Mouse (Mus musculus): Measurements from ENCODE around the gene Matk. TPM values are rescaled to one million over a fixed set of nuclear protein-coding genes. Genes with fewer than 3 reads are reported as not detected.
A peak's percentile ranks its signal among the peaks of the same experiment; 100 is the strongest.

The Matk gene
- polyA plus RNA-seq, 1 experiment from 2014 or later, result 12.3 TPM

DNA sequence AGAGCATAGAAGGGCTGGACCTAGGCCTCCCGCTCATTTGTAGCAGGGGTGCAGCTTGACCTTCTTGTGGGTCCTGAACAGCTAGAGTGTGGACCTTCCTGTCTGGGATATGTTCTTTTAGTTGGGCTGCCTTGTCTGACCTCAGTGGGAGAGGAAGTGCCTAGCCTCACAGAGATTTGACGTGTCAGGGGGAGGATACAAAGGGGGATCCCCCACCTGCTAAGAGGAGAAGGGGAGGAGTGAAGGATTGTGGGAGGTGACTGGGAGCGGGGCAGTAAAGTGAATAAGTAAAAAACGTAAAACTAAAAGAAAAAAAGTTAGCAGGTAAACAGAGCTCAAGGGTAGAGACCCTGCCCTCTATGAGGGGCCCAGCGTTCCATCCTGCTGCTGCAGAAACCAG, 56.8 kb downstream of the Matk start:
- H3K9ac ChIP-seq (ENCODE audit: low read length), result no peak overlapping the region
- no peak overlapping the region for H3K4me2 ChIP-seq (ENCODE audit: low read length)
- ATAC-seq (no peak), DNase-seq (ENCODE audit: low spot score) (no peak)
- H3K4me3 ChIP-seq (ENCODE audit: low read depth, low read length), result no peak overlapping the region
- WGBS, result 84% methylated on average over 5 of the region's 5 CpGs
- H3K9me3 ChIP-seq (replicated peaks; ENCODE audit: control insufficient read depth, low read length), result no peaks in the 10 kb centered on the region
- H3K4me1 ChIP-seq (ENCODE audit: control insufficient read depth, insufficient read depth, low read length), result no peaks in the 10 kb centered on the region
- H3K27ac ChIP-seq (ENCODE audit: low read depth, low read length), result no peak overlapping the region
- H3K36me3 ChIP-seq (ENCODE audit: control insufficient read depth, insufficient read depth, low read length), result peaks cover 91% of the 10 kb centered on the region
- H3K27me3 ChIP-seq (replicated peaks; ENCODE audit: control insufficient read depth, insufficient read depth, low read length), result no peaks in the 10 kb centered on the region

Small RNA genes lying within 50 kb of the gene (microRNA-seq; reads per million reads assigned to microRNA genes)
- gene Mir3057, result 7.9 reads per million, percentile 30 among the genes with 10 or more reads in this experiment

Other genes with a start within 250 kb of the Matk start
- 15.3 and 20.8 TPM in 2 replicates for gene Gng7, start 238.0 kb upstream of the Matk start, polyA plus RNA-seq (2014; fragmentation: Nextera tagmentation; extraction: Ambion mirVana)
- 19.0 and 21.0 TPM in 2 replicates for gene Diras1, start 227.3 kb upstream of the Matk start, polyA plus RNA-seq (2014; fragmentation: Nextera tagmentation; extraction: Ambion mirVana)
- 20.7 and 26.9 TPM in 2 replicates for gene Slc39a3, start 215.5 kb upstream of the Matk start, polyA plus RNA-seq (2014; fragmentation: Nextera tagmentation; extraction: Ambion mirVana)
- gene Sgta, start 192.8 kb upstream of the Matk start, polyA plus RNA-seq (2014; fragmentation: Nextera tagmentation; extraction: Ambion mirVana), result 304 and 312 TPM in 2 replicates
- 38.9 and 45.6 TPM in 2 replicates for gene Thop1, start 182.9 kb upstream of the Matk start, polyA plus RNA-seq (2014; fragmentation: Nextera tagmentation; extraction: Ambion mirVana)
- gene Creb3l3, start 154.1 kb upstream of the Matk start, polyA plus RNA-seq (2014; fragmentation: Nextera tagmentation; extraction: Ambion mirVana), result 0.14 and 0.25 TPM in 2 replicates
- gene Map2k2, start 147.0 kb upstream of the Matk start, polyA plus RNA-seq (2014; fragmentation: Nextera tagmentation; extraction: Ambion mirVana), result 180 and 203 TPM in 2 replicates
- gene Zbtb7a, start 117.7 kb upstream of the Matk start, polyA plus RNA-seq (2014; fragmentation: Nextera tagmentation; extraction: Ambion mirVana), result 6.2 and 8.2 TPM in 2 replicates
- gene Pias4, start 85.0 kb upstream of the Matk start, polyA plus RNA-seq (2014; fragmentation: Nextera tagmentation; extraction: Ambion mirVana), result 44.0 and 45.5 TPM in 2 replicates
- 474 and 520 TPM in 2 replicates for gene Eef2, start 76.3 kb upstream of the Matk start, polyA plus RNA-seq (2014; fragmentation: Nextera tagmentation; extraction: Ambion mirVana)
- 49.0 and 50.0 TPM in 2 replicates for gene Dapk3, start 69.9 kb upstream of the Matk start, polyA plus RNA-seq (2014; fragmentation: Nextera tagmentation; extraction: Ambion mirVana)
- not detected in 2 replicates for gene 4930442H23Rik, start 69.1 kb upstream of the Matk start, polyA plus RNA-seq (2014; fragmentation: Nextera tagmentation; extraction: Ambion mirVana)
- gene Nmrk2, start 50.9 kb upstream of the Matk start, polyA plus RNA-seq (2014; fragmentation: Nextera tagmentation; extraction: Ambion mirVana), result not detected in 2 replicates
- 56.6 and 78.4 TPM in 2 replicates for gene Atcay, start 22.1 kb upstream of the Matk start, polyA plus RNA-seq (2014; fragmentation: Nextera tagmentation; extraction: Ambion mirVana)
- 7.5 and 13.4 TPM in 2 replicates for gene Zfr2, start 19.8 kb upstream of the Matk start, polyA plus RNA-seq (2014; fragmentation: Nextera tagmentation; extraction: Ambion mirVana)
- gene Mrpl54, start 14.0 kb downstream of the Matk start, polyA plus RNA-seq (2014; fragmentation: Nextera tagmentation; extraction: Ambion mirVana), result 107 and 136 TPM in 2 replicates
- 30.5 and 36.8 TPM in 2 replicates for gene Apba3, start 14.0 kb downstream of the Matk start, polyA plus RNA-seq (2014; fragmentation: Nextera tagmentation; extraction: Ambion mirVana)
- 4.8 and 7.0 TPM in 2 replicates for gene Tjp3, start 38.6 kb downstream of the Matk start, polyA plus RNA-seq (2014; fragmentation: Nextera tagmentation; extraction: Ambion mirVana)
- 76.4 and 114 TPM in 2 replicates for gene Pip5k1c, start 40.0 kb downstream of the Matk start, polyA plus RNA-seq (2014; fragmentation: Nextera tagmentation; extraction: Ambion mirVana)
- 16.8 and 22.2 TPM in 2 replicates for gene Cactin, start 68.2 kb downstream of the Matk start, polyA plus RNA-seq (2014; fragmentation: Nextera tagmentation; extraction: Ambion mirVana)
- 2.9 and 4.1 TPM in 2 replicates for gene Tbxa2r, start 75.8 kb downstream of the Matk start, polyA plus RNA-seq (2014; fragmentation: Nextera tagmentation; extraction: Ambion mirVana)
- not detected in 2 replicates for gene Gipc3, start 90.3 kb downstream of the Matk start, polyA plus RNA-seq (2014; fragmentation: Nextera tagmentation; extraction: Ambion mirVana)
- gene Hmg20b, start 97.5 kb downstream of the Matk start, polyA plus RNA-seq (2014; fragmentation: Nextera tagmentation; extraction: Ambion mirVana), result 42.5 and 44.4 TPM in 2 replicates
- 4.1 and 4.9 TPM in 2 replicates for gene Mfsd12, start 104.6 kb downstream of the Matk start, polyA plus RNA-seq (2014; fragmentation: Nextera tagmentation; extraction: Ambion mirVana)
- gene 4930404N11Rik, start 112.9 kb downstream of the Matk start, polyA plus RNA-seq (2014; fragmentation: Nextera tagmentation; extraction: Ambion mirVana), result 0.33 TPM in 1 of 2 replicates, not detected in the other
- 101 and 109 TPM in 2 replicates for gene Fzr1, start 125.6 kb downstream of the Matk start, polyA plus RNA-seq (2014; fragmentation: Nextera tagmentation; extraction: Ambion mirVana)
- gene Dohh, start 131.5 kb downstream of the Matk start, polyA plus RNA-seq (2014; fragmentation: Nextera tagmentation; extraction: Ambion mirVana), result 78.7 and 78.8 TPM in 2 replicates
- gene Gm48551, start 131.5 kb downstream of the Matk start, polyA plus RNA-seq (2014; fragmentation: Nextera tagmentation; extraction: Ambion mirVana), result 3.6 and 4.8 TPM in 2 replicates
- 0.65 and 0.69 TPM in 2 replicates for gene Gm48552, start 136.1 kb downstream of the Matk start, polyA plus RNA-seq (2014; fragmentation: Nextera tagmentation; extraction: Ambion mirVana)
- 1.5 and 2.0 TPM in 2 replicates for gene Smim24, start 140.1 kb downstream of the Matk start, polyA plus RNA-seq (2014; fragmentation: Nextera tagmentation; extraction: Ambion mirVana)
- gene Nfic, start 202.7 kb downstream of the Matk start, polyA plus RNA-seq (2014; fragmentation: Nextera tagmentation; extraction: Ambion mirVana), result 16.6 and 17.9 TPM in 2 replicates
- 57.9 and 69.6 TPM in 2 replicates for gene Celf5, start 229.8 kb downstream of the Matk start, polyA plus RNA-seq (2014; fragmentation: Nextera tagmentation; extraction: Ambion mirVana)
- 36.8 and 52.0 TPM in 2 replicates for gene Ncln, start 243.5 kb downstream of the Matk start, polyA plus RNA-seq (2014; fragmentation: Nextera tagmentation; extraction: Ambion mirVana)
- gene S1pr4, start 247.2 kb downstream of the Matk start, polyA plus RNA-seq (2014; fragmentation: Nextera tagmentation; extraction: Ambion mirVana), result 0.26 and 0.53 TPM in 2 replicates

All from forebrain, embryonic 14.5 days (tissue).